8 mouse cellular contexts compared by ENCODE assay signal in genomic region chr7:98155546-98156279, GRCm38 (mm10). TPM values are rescaled to one million over a fixed set of nuclear protein-coding genes. Genes with fewer than 3 reads are reported as not detected.
A peak's percentile ranks its signal among the peaks of the same experiment; 100 is the strongest.
DNase-seq lines count a peak whose midpoint lies in the region; ATAC-seq and TF ChIP-seq lines count a peak whose summit lies in the region.

No protein-coding gene starts in this region.

- H3K4me1 ChIP-seq in heart, embryonic 15.5 days (replicated peaks) = peaks cover 36% of the 10 kb centered on the region
- H3K4me1 ChIP-seq in liver, postnatal 0 days (ENCODE audit: insufficient read depth) = peaks cover 24% of the 10 kb centered on the region
- H3K4me1 ChIP-seq in neural tube, embryonic 13.5 days (replicated peaks) = peaks cover 70% of the 10 kb centered on the region

- no peak overlapping the region for H3K4me3 ChIP-seq in heart, embryonic 15.5 days
- no peak overlapping the region for H3K4me3 ChIP-seq in liver, postnatal 0 days (ENCODE audit: low read depth, low read length)
- H3K4me3 ChIP-seq in neural tube, embryonic 13.5 days = no peak overlapping the region

- H3K9me3 ChIP-seq in heart, embryonic 15.5 days (replicated peaks) = no peaks in the 10 kb centered on the region
- no peaks in the 10 kb centered on the region for H3K9me3 ChIP-seq in liver, postnatal 0 days (ENCODE audit: low read length)
- H3K9me3 ChIP-seq in neural tube, embryonic 13.5 days = no peaks in the 10 kb centered on the region

- WGBS in heart, embryonic 15.5 days = 13% methylated on average over 8 of the region's 8 CpGs
- WGBS in liver, postnatal 0 days (ENCODE audit: insufficient replicate concordance) = 13% methylated on average over 7 of the region's 8 CpGs
- 29% methylated on average over 8 of the region's 8 CpGs for WGBS in neural tube, embryonic 13.5 days

- H3K27ac ChIP-seq in heart, embryonic 15.5 days = peak overlapping the region; percentile 68
- H3K27ac ChIP-seq in liver, postnatal 0 days (ENCODE audit: low read depth) = peak overlapping the region; percentile 44; the same call in 1 of the 2 replicates
- H3K27ac ChIP-seq in neural tube, embryonic 13.5 days (replicated peaks) = no peak overlapping the region

- H3K4me2 ChIP-seq in heart, embryonic 15.5 days = no peak overlapping the region
- no peak overlapping the region for H3K4me2 ChIP-seq in liver, postnatal 0 days (ENCODE audit: low read depth, low read length)
- no peak overlapping the region for H3K4me2 ChIP-seq in neural tube, embryonic 13.5 days

- H3K36me3 ChIP-seq in heart, embryonic 15.5 days = no peaks in the 10 kb centered on the region
- H3K36me3 ChIP-seq in liver, postnatal 0 days (replicated peaks; ENCODE audit: insufficient read depth, low read length) = no peaks in the 10 kb centered on the region
- no peaks in the 10 kb centered on the region for H3K36me3 ChIP-seq in neural tube, embryonic 13.5 days

- peak; percentile 57 to 67 for DNase-seq in adrenal gland, adult 18-20 months (ENCODE audit: low spot score in 2 of 2)
- DNase-seq in kidney, postnatal 36 days = peak; percentile 75 to 90
- peak; percentile 82 for DNase-seq in liver, postnatal 0 days
- DNase-seq in thymus, postnatal 10 days (ENCODE audit: low spot score in 2 of 2) = peak; percentile 59 to 76

- peak; percentile 60 for ATAC-seq in CD4-positive, CD25-positive, alpha-beta regulatory T cell, adult 4 months
- ATAC-seq in erythroid progenitor cell, adult 5-6 weeks (replicated peaks; ENCODE audit: low FRiP score, poor library complexity, severe bottlenecking) = peak; percentile 50; the same call in 1 of the 2 replicates
- peak; percentile 45; the same call in 1 of the 2 replicates for ATAC-seq in heart, embryonic 15.5 days (replicated peaks; ENCODE audit: insufficient number of reproducible peaks, insufficient read depth, low FRiP score, low read depth)
- ATAC-seq in liver, postnatal 0 days = peak; percentile 68
- ATAC-seq in neural tube, embryonic 13.5 days (ENCODE audit: low read depth) = peak; percentile 7; the same call in 1 of the 2 replicates

- TF ChIP-seq CTCF in liver, postnatal 0 days (IDR thresholded peaks at IDR 0.05; ENCODE audit: low read depth) = peak; percentile 97

- no peaks in the 10 kb centered on the region for H3K27me3 ChIP-seq in heart, embryonic 15.5 days
- H3K27me3 ChIP-seq in liver, postnatal 0 days (ENCODE audit: insufficient read depth, low read length) = no peaks in the 10 kb centered on the region
- H3K27me3 ChIP-seq in neural tube, embryonic 13.5 days = no peaks in the 10 kb centered on the region

- no peak for TF ChIP-seq EP300 in liver, postnatal 0 days (IDR thresholded peaks at IDR 0.05; ENCODE audit: low read depth)

- no peak overlapping the region for H3K9ac ChIP-seq in heart, embryonic 15.5 days
- no peak overlapping the region; the same call in 1 of the 2 replicates for H3K9ac ChIP-seq in liver, postnatal 0 days (replicated peaks)
- no peak overlapping the region for H3K9ac ChIP-seq in neural tube, embryonic 13.5 days

RNA-seq across cellular contexts. Expression of gene Omp, which starts 10.4 kb away (rescaled TPM):
- polyA plus RNA-seq in CD4-positive, CD25-positive, alpha-beta regulatory T cell, adult 4 months (2017; shearing (Covaris generic)) = not detected
- 1 to 10 TPM in 1 of 2 experiments, not detected in 1; 4.4 TPM for total RNA-seq in adrenal gland, adult 18-20 months (2021)
- total RNA-seq in erythroid progenitor cell, adult 5-6 weeks (2015; ENCODE audit: low replicate concordance) = 4.0 and 4.6 TPM in 2 replicates
- total RNA-seq in erythroid progenitor cell, adult 5-6 weeks (2017; ENCODE audit: low replicate concordance) = 15.4 and 17.2 TPM in 2 replicates
- polyA plus RNA-seq in heart, embryonic 15.5 days (2015; fragmentation: Nextera tagmentation; extraction: Ambion mirVana) = 0.08 and 0.27 TPM in 2 replicates
- polyA plus RNA-seq in liver, postnatal 0 days (2015; fragmentation: Nextera tagmentation; extraction: Ambion mirVana) = 0.23 and 0.27 TPM in 2 replicates
- polyA plus RNA-seq in neural tube, embryonic 13.5 days (2015; fragmentation: Nextera tagmentation; extraction: Ambion mirVana) = 0.45 and 0.60 TPM in 2 replicates

RNA-seq across cellular contexts. Expression of gene Capn5, which starts 22.4 kb away (rescaled TPM):
- polyA plus RNA-seq in CD4-positive, CD25-positive, alpha-beta regulatory T cell, adult 4 months (2017; shearing (Covaris generic)) = 1 to 10 TPM in 1 of 2 experiments, under 1 TPM in 1; 0.90 to 1.5 TPM
- 1 to 10 TPM; 4.2 to 4.6 TPM for total RNA-seq in adrenal gland, adult 18-20 months (2021)
- 46.5 and 52.4 TPM in 2 replicates for total RNA-seq in erythroid progenitor cell, adult 5-6 weeks (2015; ENCODE audit: low replicate concordance)
- 51.3 and 72.5 TPM in 2 replicates for total RNA-seq in erythroid progenitor cell, adult 5-6 weeks (2017; ENCODE audit: low replicate concordance)
- polyA plus RNA-seq in heart, embryonic 15.5 days (2015; fragmentation: Nextera tagmentation; extraction: Ambion mirVana) = 2.7 and 9.1 TPM in 2 replicates
- polyA plus RNA-seq in liver, postnatal 0 days (2015; fragmentation: Nextera tagmentation; extraction: Ambion mirVana) = 4.4 and 4.5 TPM in 2 replicates
- 18.4 and 20.8 TPM in 2 replicates for polyA plus RNA-seq in neural tube, embryonic 13.5 days (2015; fragmentation: Nextera tagmentation; extraction: Ambion mirVana)

RNA-seq across cellular contexts. Expression of gene Myo7a, which starts 36.4 kb away (rescaled TPM):
- 1 to 10 TPM; 1.0 to 3.1 TPM for polyA plus RNA-seq in CD4-positive, CD25-positive, alpha-beta regulatory T cell, adult 4 months (2017; shearing (Covaris generic))
- 100 to 1,000 TPM; 117 to 127 TPM for total RNA-seq in adrenal gland, adult 18-20 months (2021)
- total RNA-seq in erythroid progenitor cell, adult 5-6 weeks (2015; ENCODE audit: low replicate concordance) = 3.4 and 5.4 TPM in 2 replicates
- 5.1 and 5.8 TPM in 2 replicates for total RNA-seq in erythroid progenitor cell, adult 5-6 weeks (2017; ENCODE audit: low replicate concordance)
- polyA plus RNA-seq in heart, embryonic 15.5 days (2015; fragmentation: Nextera tagmentation; extraction: Ambion mirVana) = 5.1 and 7.5 TPM in 2 replicates
- polyA plus RNA-seq in liver, postnatal 0 days (2015; fragmentation: Nextera tagmentation; extraction: Ambion mirVana) = 6.5 and 7.6 TPM in 2 replicates
- polyA plus RNA-seq in neural tube, embryonic 13.5 days (2015; fragmentation: Nextera tagmentation; extraction: Ambion mirVana) = 13.4 and 14.6 TPM in 2 replicates

RNA-seq across cellular contexts. Expression of gene B3gnt6, which starts 43.6 kb away (rescaled TPM):
- polyA plus RNA-seq in CD4-positive, CD25-positive, alpha-beta regulatory T cell, adult 4 months (2017; shearing (Covaris generic)) = not detected
- 1 to 10 TPM in 1 of 2 experiments, not detected in 1; 2.8 TPM for total RNA-seq in adrenal gland, adult 18-20 months (2021)
- total RNA-seq in erythroid progenitor cell, adult 5-6 weeks (2015; ENCODE audit: low replicate concordance) = 1.1 TPM in 1 of 2 replicates, not detected in the other
- not detected in 2 replicates for total RNA-seq in erythroid progenitor cell, adult 5-6 weeks (2017; ENCODE audit: low replicate concordance)
- polyA plus RNA-seq in heart, embryonic 15.5 days (2015; fragmentation: Nextera tagmentation; extraction: Ambion mirVana) = 0.19 TPM in 1 of 2 replicates, not detected in the other
- polyA plus RNA-seq in liver, postnatal 0 days (2015; fragmentation: Nextera tagmentation; extraction: Ambion mirVana) = 0.05 TPM in 2 replicates
- polyA plus RNA-seq in neural tube, embryonic 13.5 days (2015; fragmentation: Nextera tagmentation; extraction: Ambion mirVana) = 0.24 and 0.36 TPM in 2 replicates

Comparison
In these comparisons a context has a peak if more than half of its experiments do, and no peak if none do; other contexts are left out.
1. ATAC-seq: peak in every context shown above with its lines; median percentile 68 in liver, postnatal 0 days; 60 in CD4-positive, CD25-positive, alpha-beta regulatory T cell, adult 4 months; 50 in erythroid progenitor cell, adult 5-6 weeks; 45 in heart, embryonic 15.5 days; 7 in neural tube, embryonic 13.5 days.